Mouse (Mus musculus): ENCODE measurements around the gene Gadd45gip1.

The Gadd45gip1 gene

DNA sequence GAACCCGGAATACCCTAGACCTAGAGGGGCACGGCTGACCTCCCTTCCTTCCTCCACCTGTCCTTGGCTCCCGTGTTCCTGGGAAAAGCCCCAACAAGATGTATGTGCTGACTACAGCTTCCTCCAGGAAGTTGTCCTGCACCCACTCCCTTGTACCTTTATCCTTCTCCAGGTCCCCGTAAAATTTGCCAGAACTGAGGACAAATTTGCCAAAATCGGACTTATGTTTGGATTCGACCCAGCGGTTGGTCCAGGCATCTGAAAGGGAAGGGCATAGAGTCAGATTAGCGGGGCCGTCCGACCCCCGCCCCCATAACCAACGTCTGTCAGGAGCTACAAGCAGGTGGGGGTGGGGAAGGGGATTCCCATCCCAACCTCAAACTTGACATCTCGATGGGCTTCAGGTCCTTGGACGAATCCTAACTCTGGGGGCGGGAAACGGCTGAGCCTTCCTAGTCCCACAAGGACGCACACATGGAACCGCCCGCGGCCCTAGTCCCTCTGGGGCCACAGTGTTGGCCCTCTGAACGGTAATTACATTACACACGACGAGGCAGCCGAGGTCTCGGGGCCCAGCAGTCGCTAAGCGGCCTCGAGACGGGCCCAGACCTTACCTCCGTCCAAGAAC is 14.9 kb downstream of the Gadd45gip1 start:
- DNase-seq (ENCODE audit: low read depth, low spot score), result no peak
- Histone ChIP-seq H3K36me3 (ENCODE audit: control insufficient read depth, insufficient read depth, low read length, poor library complexity, severe bottlenecking) (peaks cover 28% of the 10 kb centered on the region), H3K27me3 (ENCODE audit: control insufficient read depth, insufficient read depth, low read length, poor library complexity, severe bottlenecking) (no peaks in the 10 kb centered on the region)

GRCm38 (mm10) chr8:84846722-84847572 is 15.6 kb downstream of the Gadd45gip1 start, which contains the start of gene Calr:
Gene Calr, minus strand, starts transcription at chr8:84846934.
- peak; percentile 100 for DNase-seq (ENCODE audit: low read depth, low spot score)
- no peaks in the 10 kb centered on the region for H3K27me3 ChIP-seq (ENCODE audit: control insufficient read depth, insufficient read depth, low read length, poor library complexity, severe bottlenecking)

DNA sequence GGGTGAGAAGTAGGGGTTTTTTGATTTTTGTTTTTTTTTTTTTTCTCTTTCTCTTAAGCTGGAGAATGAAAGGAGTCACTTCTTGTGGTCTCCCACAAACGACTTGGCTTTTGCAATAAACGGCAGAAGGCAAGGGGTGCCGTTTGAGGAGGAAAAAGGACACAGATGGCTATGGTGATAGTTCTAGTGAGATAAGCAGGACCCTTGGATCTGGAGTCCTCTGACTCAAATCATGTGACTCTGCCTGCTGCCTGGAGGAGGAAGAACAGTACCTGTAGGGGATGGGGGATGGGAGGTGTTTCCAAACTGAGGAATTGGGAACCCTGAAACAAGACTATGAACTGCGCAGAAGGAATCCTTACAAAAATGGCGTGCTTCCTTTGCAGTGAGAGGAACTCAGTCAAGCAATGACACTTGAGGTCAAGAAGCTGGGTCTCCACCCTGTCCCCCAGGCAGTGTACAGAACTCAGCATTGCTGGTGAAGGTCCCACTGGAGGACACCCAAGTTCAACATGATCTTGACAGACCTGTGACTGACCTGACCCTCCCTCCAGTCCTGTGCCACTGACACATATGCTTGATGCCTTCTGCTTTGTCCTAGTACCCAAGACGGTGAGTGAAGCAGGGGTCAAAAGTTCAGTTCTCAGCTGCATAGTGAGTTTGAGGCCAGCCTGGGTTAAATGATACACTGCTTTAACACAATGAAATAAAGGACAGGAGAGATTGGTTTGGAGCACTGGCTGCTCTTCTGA is 16.5 kb downstream of the Gadd45gip1 start:
- peak; percentile 27 for DNase-seq (ENCODE audit: low read depth, low spot score)
- Histone ChIP-seq H3K27me3 (ENCODE audit: control insufficient read depth, insufficient read depth, low read length, poor library complexity, severe bottlenecking) (no peaks in the 10 kb centered on the region), H3K36me3 (ENCODE audit: control insufficient read depth, insufficient read depth, low read length, poor library complexity, severe bottlenecking) (peaks cover 18% of the 10 kb centered on the region)

More at GRCm38 (mm10) chr8:84846722-84847572, 15.6 kb downstream of the Gadd45gip1 start, which contains the start of gene Calr:
- peaks cover 25% of the 10 kb centered on the region for H3K36me3 ChIP-seq (ENCODE audit: control insufficient read depth, insufficient read depth, low read length, poor library complexity, severe bottlenecking)

DNA sequence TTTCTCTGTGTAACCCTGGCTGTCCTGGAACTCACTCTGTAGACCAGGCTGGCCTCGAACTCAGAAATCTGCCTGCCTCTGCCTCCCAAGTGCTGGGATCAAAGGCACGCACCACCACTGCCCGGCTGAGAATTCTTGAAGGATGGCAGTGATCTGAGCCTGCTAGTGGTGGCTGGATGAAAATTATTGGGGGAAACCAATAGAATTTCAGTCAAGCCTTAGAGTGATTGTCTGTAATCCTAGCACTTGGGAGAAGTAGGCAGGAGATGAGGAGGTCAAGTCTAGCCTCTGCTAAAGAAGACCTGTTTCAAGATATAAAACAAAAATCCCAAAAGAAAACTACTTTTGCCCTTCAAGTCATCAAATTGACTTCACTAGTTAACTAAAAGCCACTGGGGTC is 25.1 kb downstream of the Gadd45gip1 start:
- no peaks in the 10 kb centered on the region for H3K27me3 ChIP-seq (ENCODE audit: control insufficient read depth, insufficient read depth, low read length, poor library complexity, severe bottlenecking)
- H3K36me3 ChIP-seq (ENCODE audit: control insufficient read depth, insufficient read depth, low read length, poor library complexity, severe bottlenecking), result peaks cover 5% of the 10 kb centered on the region; the same call in 1 of the 2 replicates
- no peak for DNase-seq (ENCODE audit: low read depth, low spot score)

GRCm38 (mm10) chr8:84856864-84857441 is 25.6 kb downstream of the Gadd45gip1 start, which contains the start of gene Farsa:
Gene Farsa, plus strand, starts transcription at chr8:84856989.
- peak; percentile 94 for DNase-seq (ENCODE audit: low read depth, low spot score)
- H3K36me3 ChIP-seq (ENCODE audit: control insufficient read depth, insufficient read depth, low read length, poor library complexity, severe bottlenecking), result peaks cover 5% of the 10 kb centered on the region; the same call in 1 of the 2 replicates
- no peaks in the 10 kb centered on the region for H3K27me3 ChIP-seq (ENCODE audit: control insufficient read depth, insufficient read depth, low read length, poor library complexity, severe bottlenecking)

GRCm38 (mm10) chr8:84871376-84872308 is 40.3 kb downstream of the Gadd45gip1 start, which contains the start of gene Syce2:
Gene Syce2, plus strand, starts transcription at chr8:84872111.
- Histone ChIP-seq H3K36me3 (ENCODE audit: control insufficient read depth, insufficient read depth, low read length, poor library complexity, severe bottlenecking) (peaks cover 8% of the 10 kb centered on the region; the same call in 1 of the 2 replicates), H3K27me3 (ENCODE audit: control insufficient read depth, insufficient read depth, low read length, poor library complexity, severe bottlenecking) (no peaks in the 10 kb centered on the region)
- DNase-seq (ENCODE audit: low read depth, low spot score), result peak; percentile 94

DNA sequence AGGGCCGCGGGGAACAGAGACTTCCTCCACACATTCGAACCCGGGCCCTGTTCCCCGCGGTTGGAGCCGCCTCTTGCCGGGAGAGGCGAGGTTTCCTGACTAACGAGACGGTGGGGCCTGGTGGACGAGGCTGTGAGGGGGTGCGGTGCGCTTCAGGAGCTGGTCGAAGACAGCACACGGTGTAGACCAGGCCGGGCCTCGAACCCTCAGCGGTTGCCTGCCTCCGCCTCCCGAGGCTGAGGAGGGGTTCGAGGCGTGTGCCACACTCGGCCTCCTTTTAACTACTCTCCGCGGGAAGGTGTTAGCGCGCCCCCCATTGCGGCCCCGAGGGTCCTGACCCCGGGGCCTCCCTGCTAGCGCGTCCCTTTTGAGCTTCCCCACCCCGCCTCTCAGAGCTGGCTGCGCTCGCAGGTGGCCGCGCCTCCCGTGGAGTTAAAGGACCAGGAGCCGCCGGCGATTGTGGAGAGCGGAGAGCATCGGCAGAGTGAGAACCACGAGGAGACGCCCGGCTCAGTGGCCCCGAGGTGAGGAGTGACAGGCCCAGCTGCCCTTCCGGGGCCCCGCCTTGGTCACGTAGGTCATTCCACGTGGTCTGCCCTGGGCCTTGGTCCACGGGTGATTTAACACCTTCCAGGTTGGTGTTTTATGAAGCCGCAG is 41.1 kb downstream of the Gadd45gip1 start:
- Histone ChIP-seq H3K27me3 (ENCODE audit: control insufficient read depth, insufficient read depth, low read length, poor library complexity, severe bottlenecking) (no peaks in the 10 kb centered on the region), H3K36me3 (ENCODE audit: control insufficient read depth, insufficient read depth, low read length, poor library complexity, severe bottlenecking) (peaks cover 6% of the 10 kb centered on the region; the same call in 1 of the 2 replicates)
- peak; percentile 50 for DNase-seq (ENCODE audit: low read depth, low spot score)

DNA sequence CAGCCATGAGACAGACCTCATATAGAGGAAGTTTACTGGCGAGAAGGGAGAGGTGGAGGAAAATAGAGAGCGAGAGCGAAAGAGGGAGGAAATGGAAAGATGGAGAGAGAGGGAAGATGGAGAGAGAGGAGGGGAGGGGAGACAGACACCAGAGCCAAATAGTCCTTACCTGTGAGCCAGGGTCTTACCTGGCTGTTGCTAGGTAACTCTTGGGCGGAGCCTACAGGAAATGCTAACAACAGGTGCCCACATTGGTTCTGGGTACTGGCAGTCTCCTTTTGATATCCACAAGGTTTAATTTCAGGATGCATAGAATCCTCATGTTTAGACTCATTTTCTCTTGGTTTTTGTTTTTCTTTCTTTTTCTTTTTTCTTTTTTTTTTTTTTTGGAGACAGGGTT is 41.7 kb downstream of the Gadd45gip1 start:
- no peak for DNase-seq (ENCODE audit: low read depth, low spot score)
- H3K36me3 ChIP-seq (ENCODE audit: control insufficient read depth, insufficient read depth, low read length, poor library complexity, severe bottlenecking), result peaks cover 3% of the 10 kb centered on the region; the same call in 1 of the 2 replicates
- H3K27me3 ChIP-seq (ENCODE audit: control insufficient read depth, insufficient read depth, low read length, poor library complexity, severe bottlenecking), result no peaks in the 10 kb centered on the region

DNA sequence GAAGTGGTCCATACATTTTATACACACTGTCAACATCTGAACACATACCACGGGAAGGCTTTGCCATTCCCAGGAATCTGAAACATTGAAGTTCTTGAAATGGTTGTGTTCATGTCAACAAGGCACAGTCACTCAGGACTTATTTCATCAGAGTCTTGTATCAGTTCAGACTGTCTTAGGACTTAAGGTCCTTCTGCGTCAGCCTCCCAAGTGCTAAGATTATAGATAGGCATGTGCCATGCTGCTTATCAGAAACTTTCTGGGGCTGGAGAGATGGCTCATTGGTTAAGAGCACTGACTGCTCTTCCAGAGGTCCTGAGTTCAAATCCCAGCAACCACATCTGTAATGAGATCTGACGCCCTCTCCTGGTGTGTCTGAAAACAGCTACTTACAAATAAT is 43.0 kb downstream of the Gadd45gip1 start:
- H3K36me3 ChIP-seq (ENCODE audit: control insufficient read depth, insufficient read depth, low read length, poor library complexity, severe bottlenecking), result no peaks in the 10 kb centered on the region
- no peaks in the 10 kb centered on the region for H3K27me3 ChIP-seq (ENCODE audit: control insufficient read depth, insufficient read depth, low read length, poor library complexity, severe bottlenecking)
- DNase-seq (ENCODE audit: low read depth, low spot score), result no peak

DNA sequence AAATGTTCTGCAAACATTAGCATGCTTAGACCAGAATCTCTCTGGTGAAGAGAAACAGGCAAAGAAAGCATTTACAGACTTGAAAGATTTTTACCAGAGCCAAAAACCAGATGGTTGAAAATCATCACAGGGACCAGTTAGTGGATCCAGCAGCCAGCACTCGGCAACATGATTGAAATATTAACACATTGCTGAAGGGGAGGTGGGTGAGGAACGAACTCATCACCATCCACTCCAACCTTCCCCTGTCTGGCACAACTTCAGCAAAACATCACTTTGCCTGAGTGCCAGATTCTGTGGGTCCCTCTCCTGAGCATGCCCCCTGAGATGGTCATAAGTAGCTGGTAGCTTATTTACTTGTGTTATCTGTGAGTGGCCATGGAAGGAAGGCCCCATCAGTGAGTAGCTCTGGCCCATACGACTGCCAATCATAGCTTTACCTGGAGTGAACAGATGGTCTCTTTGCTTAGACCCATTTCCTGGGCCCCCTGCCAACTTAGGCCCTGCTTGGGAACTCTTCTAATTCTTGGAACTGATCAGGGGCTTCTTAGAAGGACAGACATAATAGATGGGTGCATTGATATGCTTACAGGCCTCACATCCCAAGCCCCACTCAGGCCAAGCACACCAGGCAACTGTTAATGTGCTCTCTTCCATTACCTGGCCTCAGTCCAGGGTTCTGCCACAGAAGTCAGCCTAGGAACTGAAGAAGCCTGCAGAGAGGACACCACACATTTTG is 46.1 kb downstream of the Gadd45gip1 start:
- DNase-seq (ENCODE audit: low read depth, low spot score), result no peak
- H3K27me3 ChIP-seq (ENCODE audit: control insufficient read depth, insufficient read depth, low read length, poor library complexity, severe bottlenecking), result no peaks in the 10 kb centered on the region
- H3K36me3 ChIP-seq (ENCODE audit: control insufficient read depth, insufficient read depth, low read length, poor library complexity, severe bottlenecking), result no peaks in the 10 kb centered on the region

DNA sequence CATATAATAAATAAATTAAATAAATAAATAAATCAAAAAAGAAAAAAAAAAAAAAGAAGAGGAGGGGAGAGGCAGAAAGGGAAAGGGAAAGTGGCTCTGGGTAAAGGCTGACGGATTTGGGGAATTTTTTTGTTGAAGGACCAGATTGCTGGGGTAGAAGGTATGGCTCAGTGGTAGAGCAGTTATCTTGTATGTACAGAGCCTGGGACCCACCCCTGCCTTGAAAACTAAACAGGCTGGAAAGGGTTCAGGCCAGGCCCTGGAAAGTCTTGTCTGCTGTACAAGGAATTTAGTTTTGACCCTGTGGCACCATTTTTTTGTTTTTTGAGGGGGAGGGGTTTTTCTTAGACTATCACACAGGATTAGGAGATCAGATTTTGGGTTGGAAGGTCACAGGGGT is 47.6 kb downstream of the Gadd45gip1 start:
- H3K27me3 ChIP-seq (ENCODE audit: control insufficient read depth, insufficient read depth, low read length, poor library complexity, severe bottlenecking), result no peaks in the 10 kb centered on the region
- no peaks in the 10 kb centered on the region for H3K36me3 ChIP-seq (ENCODE audit: control insufficient read depth, insufficient read depth, low read length, poor library complexity, severe bottlenecking)
- DNase-seq (ENCODE audit: low read depth, low spot score), result no peak

GRCm38 (mm10) chr8:84884728-84885127 is 53.4 kb downstream of the Gadd45gip1 start:
- H3K36me3 ChIP-seq (ENCODE audit: control insufficient read depth, insufficient read depth, low read length, poor library complexity, severe bottlenecking), result no peaks in the 10 kb centered on the region
- DNase-seq (ENCODE audit: low read depth, low spot score), result no peak
- no peaks in the 10 kb centered on the region for H3K27me3 ChIP-seq (ENCODE audit: control insufficient read depth, insufficient read depth, low read length, poor library complexity, severe bottlenecking)
